Mouse (Mus musculus) embryonic fibroblast, embryonic 13.5 days (primary cell): ENCODE measurements around the gene Socs2.

Experiments
- CTCF ChIP-seq: IDR thresholded peaks from 2 replicates; pipeline ENCODE4 v1.5.1; 2011; ENCODE audit warnings: mild to moderate bottlenecking, control low read depth, low read length, moderate library complexity, borderline replicate concordance; ENCODE audit not compliant: insufficient read depth
- POLR2A ChIP-seq: IDR thresholded peaks from 2 replicates; pipeline ENCODE4 v1.6.1; 2011; ENCODE audit warnings: low read depth, mild to moderate bottlenecking, control low read depth, low read length, moderate library complexity

- TF ChIP-seq POLR2A (no peak), CTCF (no peak)
These were observed 36.3 kb upstream of the Socs2 start for GRCm38 (mm10) chr10:95453282-95453681.
